In the genomic region with DNA sequence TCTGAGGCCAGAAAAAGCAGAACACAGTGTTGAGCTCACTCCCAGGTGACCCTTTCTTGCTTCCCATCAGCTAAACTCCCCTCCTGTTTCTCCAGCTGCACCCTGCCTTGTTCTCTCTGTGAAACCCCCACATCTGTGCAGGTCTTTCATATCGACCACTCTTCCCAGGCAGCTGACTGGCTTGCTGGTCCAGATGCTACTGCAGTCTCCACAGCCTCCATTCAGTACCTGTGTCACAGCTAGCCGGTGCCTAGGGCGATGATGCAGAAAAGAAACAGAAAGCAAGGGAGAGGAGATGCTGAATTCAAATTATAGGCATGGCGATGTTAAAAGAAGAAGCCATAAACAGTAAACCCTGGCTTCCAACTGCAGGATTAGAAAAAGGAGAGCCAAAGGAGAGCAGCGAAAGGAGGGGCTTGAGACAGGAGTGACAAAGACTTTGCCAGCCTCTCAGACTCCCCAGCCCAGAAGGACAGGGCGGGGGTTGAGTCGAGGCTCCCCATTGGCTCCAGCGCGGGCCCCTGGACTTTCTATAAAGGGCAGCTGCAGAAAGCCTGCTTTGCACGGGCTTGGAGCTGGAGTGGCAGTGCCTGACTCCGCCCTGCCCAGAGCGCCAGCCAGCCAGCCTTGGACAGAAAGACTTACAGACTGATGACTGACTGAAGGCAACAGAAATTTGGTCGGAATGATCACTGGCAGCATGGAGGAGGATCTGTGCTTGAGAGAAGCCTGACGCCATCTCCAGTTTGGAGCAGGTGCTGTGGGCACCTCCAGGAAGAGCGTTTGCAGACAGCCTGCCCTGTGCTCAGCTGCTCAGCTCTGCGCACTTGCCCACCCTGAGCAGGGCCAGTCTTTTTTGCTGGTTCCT, we compare ENCODE assay signal across 9 mouse cellular contexts. TPM values are rescaled to one million over a fixed set of nuclear protein-coding genes. Genes with fewer than 3 reads are reported as not detected.
DNase-seq lines count a peak whose midpoint lies in the region; ATAC-seq and TF ChIP-seq lines count a peak whose summit lies in the region.
"Had no signal": no experiment of that assay in that cellular context is flagged by ENCODE, and none has a peak within 500 bp of the region (broad histone marks: within the 10 kb centered on the region; RNA-seq: fewer than 3 reads in every experiment).

Gpr165 (plus strand) TSS at position 535 of the 868 bp plus-strand sequence.

- H3K27ac ChIP-seq in hindbrain, embryonic 10.5 days: peak within 1 kb of the TSS; percentile 74
- peak within 1 kb of the TSS; percentile 73 for H3K27ac ChIP-seq in left cerebral cortex, adult 2 months
- H3K27ac ChIP-seq in midbrain, embryonic 14.5 days (replicated peaks; ENCODE audit: low read depth, low read length): peak within 1 kb of the TSS; percentile 56
- H3K27ac ChIP-seq in stomach, embryonic 16.5 days (ENCODE audit: low read length): no peak within 1 kb of the TSS

- H3K4me3 ChIP-seq in hindbrain, embryonic 10.5 days: peak within 1 kb of the TSS; percentile 45
- peak within 1 kb of the TSS; percentile 47 for H3K4me3 ChIP-seq in left cerebral cortex, adult 2 months
- H3K4me3 ChIP-seq in midbrain, embryonic 14.5 days (replicated peaks; ENCODE audit: low read depth, low read length): peak within 1 kb of the TSS; percentile 41
- H3K4me3 ChIP-seq in stomach, embryonic 16.5 days (replicated peaks; ENCODE audit: low read length): peak within 1 kb of the TSS; percentile 37

- H3K4me2 ChIP-seq in midbrain, embryonic 14.5 days (ENCODE audit: low read length): peak within 1 kb of the TSS; percentile 54
- H3K4me2 ChIP-seq in stomach, embryonic 16.5 days (ENCODE audit: low read depth, low read length): peak within 1 kb of the TSS; percentile 48

- WGBS in hindbrain, embryonic 10.5 days: 19% methylated on average over 16 of the region's 16 CpGs
- 25% methylated on average over 16 of the region's 16 CpGs for WGBS in midbrain, embryonic 14.5 days
- WGBS in stomach, embryonic 16.5 days: 15% methylated on average over 16 of the region's 16 CpGs

- no peaks in the 10 kb centered on the region for H3K27me3 ChIP-seq in hindbrain, embryonic 10.5 days (ENCODE audit: insufficient read depth, poor library complexity, severe bottlenecking)
- H3K27me3 ChIP-seq in midbrain, embryonic 14.5 days (ENCODE audit: control insufficient read depth, insufficient read depth, low read length): no peaks in the 10 kb centered on the region
- no peaks in the 10 kb centered on the region for H3K27me3 ChIP-seq in stomach, embryonic 16.5 days (ENCODE audit: control insufficient read depth, insufficient read depth, low read length)

- TF ChIP-seq CTCF in left cerebral cortex, adult 2 months (IDR thresholded peaks at IDR 0.05): no peak

- H3K4me1 ChIP-seq in hindbrain, embryonic 10.5 days (replicated peaks): 0 out of 2 replicates have a peak, but pooled peaks cover 3% of the 10 kb centered on the region
- no peaks in the 10 kb centered on the region for H3K4me1 ChIP-seq in midbrain, embryonic 14.5 days (ENCODE audit: control insufficient read depth, insufficient read depth, low read length)
- H3K4me1 ChIP-seq in stomach, embryonic 16.5 days (ENCODE audit: control insufficient read depth, insufficient read depth, low read length): no peaks in the 10 kb centered on the region

- intact Hi-C loops in left cerebral cortex, adult 2 months (cut with DNase I): no loop called here

- H3K36me3 ChIP-seq in hindbrain, embryonic 10.5 days: no peaks in the 10 kb centered on the region
- no peaks in the 10 kb centered on the region for H3K36me3 ChIP-seq in midbrain, embryonic 14.5 days (ENCODE audit: control insufficient read depth, insufficient read depth, low read length)
- no peaks in the 10 kb centered on the region for H3K36me3 ChIP-seq in stomach, embryonic 16.5 days (ENCODE audit: control insufficient read depth, insufficient read depth, low read length)

- peak; percentile 64 for DNase-seq in adrenal gland, postnatal 14 days
- DNase-seq in cerebellum, postnatal 25 days: peak; percentile 42 to 61
- DNase-seq in frontal cortex, postnatal 14 days (ENCODE audit: low spot score in 2 of 2): peak; percentile 51 to 54
- peak; percentile 66 for DNase-seq in hindbrain, embryonic 10.5 days (ENCODE audit: low spot score)
- peak; percentile 65 to 69 for DNase-seq in left cerebral cortex, adult 2 months (ENCODE audit: extremely low spot score in 1 of 2, low spot score in 2 of 2)
- DNase-seq in midbrain, embryonic 14.5 days: peak; percentile 80
- no peak for DNase-seq in T-cell, adult 2 months (ENCODE audit: low spot score)

- H3K9ac ChIP-seq in midbrain, embryonic 14.5 days (replicated peaks; ENCODE audit: low read length): peak within 1 kb of the TSS; percentile 51
- H3K9ac ChIP-seq in stomach, embryonic 16.5 days (ENCODE audit: low read length): no peak within 1 kb of the TSS

- no peaks in the 10 kb centered on the region for H3K9me3 ChIP-seq in hindbrain, embryonic 10.5 days
- H3K9me3 ChIP-seq in midbrain, embryonic 14.5 days (ENCODE audit: control insufficient read depth, low read length): no peaks in the 10 kb centered on the region
- no peaks in the 10 kb centered on the region for H3K9me3 ChIP-seq in stomach, embryonic 16.5 days (replicated peaks; ENCODE audit: control insufficient read depth, low read length)

- ATAC-seq in midbrain, embryonic 14.5 days (ENCODE audit: low FRiP score, low TSS enrichment): peak; percentile 98
- peak; percentile 93 for ATAC-seq in stomach, embryonic 16.5 days (ENCODE audit: insufficient read depth, low FRiP score)

RNA-seq across cellular contexts. Expression of gene Gpr165, which starts in this region (rescaled TPM):
- total RNA-seq in adrenal gland, postnatal 14 days (2021): 0.70 and 1.1 TPM in 2 replicates
- 0.70 and 0.92 TPM in 2 replicates for polyA plus RNA-seq in hindbrain, embryonic 10.5 days (2016; fragmentation: Nextera tagmentation; extraction: Ambion mirVana)
- 10 to 100 TPM; 12.8 to 13.4 TPM for total RNA-seq in left cerebral cortex, adult 2 months (2021)
- polyA plus RNA-seq in midbrain, embryonic 14.5 days (2014; fragmentation: Nextera tagmentation; extraction: Ambion mirVana): 7.2 and 8.7 TPM in 2 replicates
- 0.45 and 0.72 TPM in 2 replicates for polyA plus RNA-seq in stomach, embryonic 16.5 days (2015; fragmentation: Nextera tagmentation; extraction: Ambion mirVana)
- polyA plus RNA-seq: small intestine, adult 2 months had no signal

Comparison
In these comparisons a context has a peak if more than half of its experiments do, and no peak if none do; other contexts are left out.
1. Peak in DNase-seq, H3K4me3 ChIP-seq and H3K27ac ChIP-seq in hindbrain, embryonic 10.5 days; RNA of the gene not detected or under 1 TPM.
2. Peak in ATAC-seq, H3K4me3 ChIP-seq and H3K4me2 ChIP-seq in stomach, embryonic 16.5 days; RNA of the gene not detected or under 1 TPM.